In the genomic region with DNA sequence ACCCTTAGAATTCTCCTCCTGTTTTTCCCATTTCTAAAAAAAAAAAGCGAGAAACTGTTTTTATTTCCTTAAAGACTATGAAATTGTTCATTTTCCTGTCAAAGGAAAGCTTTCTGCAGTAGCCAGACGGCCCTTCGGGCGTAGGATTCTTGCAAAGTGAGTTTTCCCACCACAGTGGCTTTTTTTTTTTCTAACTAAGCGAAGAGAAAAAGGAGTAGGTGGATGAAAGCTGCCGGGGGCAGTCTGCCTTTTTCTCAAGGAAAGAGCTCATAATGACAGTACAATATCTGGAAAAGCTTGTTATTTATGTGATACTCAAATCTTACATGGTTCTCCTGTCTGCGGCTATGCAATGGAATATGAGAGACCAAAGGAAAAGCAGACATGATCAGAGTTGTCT, we compare ENCODE assay signal across 34 mouse cellular contexts. TPM values are rescaled to one million over a fixed set of nuclear protein-coding genes. Genes with fewer than 3 reads are reported as not detected.
A peak's percentile ranks its signal among the peaks of the same experiment; 100 is the strongest.
DNase-seq lines count a peak whose midpoint lies in the region; ATAC-seq and TF ChIP-seq lines count a peak whose summit lies in the region.
"Had no signal": no experiment of that assay in that cellular context is flagged by ENCODE, and none has a peak within 500 bp of the region (broad histone marks: within the 10 kb centered on the region; RNA-seq: fewer than 3 reads in every experiment).

No protein-coding gene starts in this region.

- DNase-seq in hindbrain, postnatal 0 days (ENCODE audit: low spot score), result no peak
- DNase-seq in midbrain, embryonic 14.5 days, result peak; percentile 11
- no peak for DNase-seq in midbrain, embryonic 11.5 days (ENCODE audit: low spot score, missing footprints)
- peak; percentile 85 for DNase-seq in brain, adult 2 months (ENCODE audit: low read depth, low spot score)
- no peak for DNase-seq in spleen, postnatal 4 days (ENCODE audit: low spot score in 2 of 2)
- DNase-seq: cerebellum, adult 2 months; gastrocnemius, postnatal 14 days; kidney, adult 9 months; kidney, postnatal 10 days; right cerebral cortex, postnatal 25 days; thymus, adult 18-20 months; thymus, postnatal 36 days had no signal

- H3K9me3 ChIP-seq in hindbrain, embryonic 15.5 days, result no peaks in the 10 kb centered on the region
- no peaks in the 10 kb centered on the region for H3K9me3 ChIP-seq in hindbrain, postnatal 0 days (ENCODE audit: low read length)
- no peaks in the 10 kb centered on the region for H3K9me3 ChIP-seq in midbrain, embryonic 14.5 days (ENCODE audit: control insufficient read depth, low read length)
- H3K9me3 ChIP-seq in midbrain, embryonic 11.5 days (ENCODE audit: control insufficient read depth, low read length), result no peaks in the 10 kb centered on the region
- H3K9me3 ChIP-seq: embryonic facial prominence, embryonic 10.5 days; embryonic facial prominence, embryonic 15.5 days; heart, embryonic 15.5 days; lung, embryonic 15.5 days; midbrain, embryonic 12.5 days; neural tube, embryonic 12.5 days had no signal

- TF ChIP-seq POLR2A in cortical plate, adult 2 months (IDR thresholded peaks at IDR 0.05; ENCODE audit: extremely low read depth, insufficient read depth, low read length), result no peak

- H3K27ac ChIP-seq in hindbrain, embryonic 15.5 days (replicated peaks), result peak overlapping the region; percentile 36
- H3K27ac ChIP-seq in hindbrain, postnatal 0 days, result no peak overlapping the region
- H3K27ac ChIP-seq in midbrain, embryonic 14.5 days (replicated peaks; ENCODE audit: low read depth, low read length), result 0 out of 2 replicates have a peak overlapping the region, but pooled peaks have one; percentile 6
- no peak overlapping the region for H3K27ac ChIP-seq in midbrain, embryonic 11.5 days (ENCODE audit: low read depth, low read length)
- H3K27ac ChIP-seq in cortical plate, adult 2 months (ENCODE audit: insufficient read depth, low read length), result peak overlapping the region; percentile 94
- H3K27ac ChIP-seq: embryonic facial prominence, embryonic 10.5 days; embryonic facial prominence, embryonic 15.5 days; heart, embryonic 15.5 days; limb, embryonic 12.5 days; lung, embryonic 15.5 days; midbrain, embryonic 12.5 days; neural tube, embryonic 12.5 days had no signal

- H3K4me1 ChIP-seq in hindbrain, embryonic 15.5 days (replicated peaks), result 0 out of 2 replicates have a peak, but pooled peaks cover 4% of the 10 kb centered on the region
- H3K4me1 ChIP-seq in hindbrain, postnatal 0 days (ENCODE audit: insufficient read depth, low read length), result no peaks in the 10 kb centered on the region
- no peaks in the 10 kb centered on the region for H3K4me1 ChIP-seq in midbrain, embryonic 14.5 days (ENCODE audit: control insufficient read depth, insufficient read depth, low read length)
- H3K4me1 ChIP-seq in midbrain, embryonic 11.5 days (ENCODE audit: control insufficient read depth, insufficient read depth, low read length), result no peaks in the 10 kb centered on the region
- H3K4me1 ChIP-seq in cortical plate, adult 2 months (ENCODE audit: control insufficient read depth, insufficient read depth, low read length), result peaks cover 10% of the 10 kb centered on the region
- H3K4me1 ChIP-seq: embryonic facial prominence, embryonic 10.5 days; limb, embryonic 12.5 days; lung, embryonic 15.5 days; midbrain, embryonic 12.5 days; neural tube, embryonic 12.5 days had no signal

- H3K9ac ChIP-seq in hindbrain, embryonic 15.5 days, result no peak overlapping the region
- H3K9ac ChIP-seq in hindbrain, postnatal 0 days (replicated peaks; ENCODE audit: low read length), result no peak overlapping the region
- no peak overlapping the region for H3K9ac ChIP-seq in midbrain, embryonic 14.5 days (replicated peaks; ENCODE audit: low read length)
- H3K9ac ChIP-seq in midbrain, embryonic 11.5 days (ENCODE audit: low read length), result no peak overlapping the region
- H3K9ac ChIP-seq: embryonic facial prominence, embryonic 15.5 days; heart, embryonic 15.5 days; limb, embryonic 12.5 days; lung, embryonic 15.5 days; midbrain, embryonic 12.5 days; neural tube, embryonic 12.5 days had no signal

- 75% methylated on average over 7 of the region's 7 CpGs for WGBS in hindbrain, embryonic 15.5 days
- 72% methylated on average over 7 of the region's 7 CpGs for WGBS in hindbrain, postnatal 0 days
- 85% methylated on average over 7 of the region's 7 CpGs for whole genome bisulfite sequencing in midbrain, embryonic 14.5 days
- 90% methylated on average over 7 of the region's 7 CpGs for WGBS in midbrain, embryonic 11.5 days

- ATAC-seq in hindbrain, embryonic 15.5 days (ENCODE audit: low FRiP score, low read depth), result no peak
- no peak for ATAC-seq in hindbrain, postnatal 0 days
- no peak for ATAC-seq in midbrain, embryonic 14.5 days (ENCODE audit: low FRiP score, low TSS enrichment)
- ATAC-seq in midbrain, embryonic 11.5 days (ENCODE audit: low FRiP score), result no peak
- ATAC-seq: CD4-positive, CD25-positive, alpha-beta regulatory T cell, adult 4 months; intestine, embryonic 16.5 days had no signal

- no peak overlapping the region for H3K4me2 ChIP-seq in hindbrain, embryonic 15.5 days
- H3K4me2 ChIP-seq in hindbrain, postnatal 0 days (ENCODE audit: low read depth, low read length), result no peak overlapping the region
- H3K4me2 ChIP-seq in midbrain, embryonic 14.5 days (ENCODE audit: low read length), result no peak overlapping the region
- H3K4me2 ChIP-seq in midbrain, embryonic 11.5 days, result no peak overlapping the region
- H3K4me2 ChIP-seq: embryonic facial prominence, embryonic 15.5 days; heart, embryonic 15.5 days; limb, embryonic 12.5 days; liver, embryonic 11.5 days; lung, embryonic 15.5 days; midbrain, embryonic 12.5 days; neural tube, embryonic 12.5 days had no signal

- H3K4me3 ChIP-seq in hindbrain, embryonic 15.5 days, result no peak overlapping the region
- no peak overlapping the region for H3K4me3 ChIP-seq in hindbrain, postnatal 0 days (ENCODE audit: low read length)
- no peak overlapping the region for H3K4me3 ChIP-seq in midbrain, embryonic 14.5 days (replicated peaks; ENCODE audit: low read depth, low read length)
- no peak overlapping the region for H3K4me3 ChIP-seq in midbrain, embryonic 11.5 days (ENCODE audit: low read depth, low read length)
- H3K4me3 ChIP-seq in cortical plate, adult 2 months (ENCODE audit: insufficient read depth, low read length), result no peak overlapping the region
- H3K4me3 ChIP-seq: embryonic facial prominence, embryonic 10.5 days; embryonic facial prominence, embryonic 15.5 days; heart, embryonic 15.5 days; limb, embryonic 12.5 days; lung, embryonic 15.5 days; midbrain, embryonic 12.5 days; myocyte; neural tube, embryonic 12.5 days had no signal

- no peaks in the 10 kb centered on the region for H3K27me3 ChIP-seq in hindbrain, embryonic 15.5 days
- no peaks in the 10 kb centered on the region for H3K27me3 ChIP-seq in hindbrain, postnatal 0 days (ENCODE audit: insufficient read depth, low read length)
- no peaks in the 10 kb centered on the region for H3K27me3 ChIP-seq in midbrain, embryonic 14.5 days (ENCODE audit: control insufficient read depth, insufficient read depth, low read length)
- no peaks in the 10 kb centered on the region for H3K27me3 ChIP-seq in midbrain, embryonic 11.5 days (ENCODE audit: control insufficient read depth, insufficient read depth, low read length)
- H3K27me3 ChIP-seq: heart, embryonic 15.5 days; limb, embryonic 12.5 days; lung, embryonic 15.5 days; midbrain, embryonic 12.5 days; neural tube, embryonic 12.5 days had no signal

- H3K36me3 ChIP-seq in hindbrain, embryonic 15.5 days, result no peaks in the 10 kb centered on the region
- H3K36me3 ChIP-seq in hindbrain, postnatal 0 days (ENCODE audit: insufficient read depth, low read length), result no peaks in the 10 kb centered on the region
- H3K36me3 ChIP-seq in midbrain, embryonic 14.5 days (ENCODE audit: control insufficient read depth, insufficient read depth, low read length), result no peaks in the 10 kb centered on the region
- no peaks in the 10 kb centered on the region for H3K36me3 ChIP-seq in midbrain, embryonic 11.5 days (ENCODE audit: control insufficient read depth, insufficient read depth, low read length)
- H3K36me3 ChIP-seq: embryonic facial prominence, embryonic 10.5 days; embryonic facial prominence, embryonic 15.5 days; heart, embryonic 15.5 days; limb, embryonic 12.5 days; lung, embryonic 15.5 days; midbrain, embryonic 12.5 days; neural tube, embryonic 12.5 days had no signal

- TF ChIP-seq CTCF in hindbrain, postnatal 0 days (IDR thresholded peaks at IDR 0.05; ENCODE audit: low read depth), result no peak
- no peak for TF ChIP-seq CTCF in cortical plate, adult 2 months (IDR thresholded peaks at IDR 0.05; ENCODE audit: extremely low read depth, insufficient read depth, low read length)

RNA-seq across cellular contexts. Expression of gene Samd13, which starts 25.7 kb away (rescaled TPM):
- 0.30 and 0.72 TPM in 2 replicates for polyA plus RNA-seq in hindbrain, embryonic 15.5 days (2015; fragmentation: Nextera tagmentation; extraction: Ambion mirVana)
- total RNA-seq in hindbrain, postnatal 0 days (2014; rRNA removed), result 0.36 and 0.89 TPM in 2 replicates
- polyA plus RNA-seq in hindbrain, postnatal 0 days (2015; fragmentation: Nextera tagmentation; extraction: Ambion mirVana), result 0.45 and 0.46 TPM in 2 replicates
- polyA plus RNA-seq in midbrain, embryonic 14.5 days (2014; fragmentation: Nextera tagmentation; extraction: Ambion mirVana), result 0.53 TPM in 1 of 2 replicates, not detected in the other
- polyA plus RNA-seq in midbrain, embryonic 11.5 days (2014; fragmentation: Nextera tagmentation; extraction: Ambion mirVana), result 0.26 and 0.80 TPM in 2 replicates
- 0.42 and 0.54 TPM in 2 replicates for polyA plus RNA-seq in cortical plate, adult 2 months (2012; rRNA removed)
- total RNA-seq: layer of hippocampus, postnatal 14 days had no signal
- polyA plus RNA-seq: cerebellum, adult 2 months; myocyte had no signal

RNA-seq across cellular contexts. Expression of gene 4930503B20Rik, which starts 60.0 kb away (rescaled TPM):
- polyA plus RNA-seq in hindbrain, embryonic 15.5 days (2015; fragmentation: Nextera tagmentation; extraction: Ambion mirVana), result not detected in 2 replicates
- not detected in 2 replicates for total RNA-seq in hindbrain, postnatal 0 days (2014; rRNA removed)
- not detected in 2 replicates for polyA plus RNA-seq in hindbrain, postnatal 0 days (2015; fragmentation: Nextera tagmentation; extraction: Ambion mirVana)
- polyA plus RNA-seq in midbrain, embryonic 14.5 days (2014; fragmentation: Nextera tagmentation; extraction: Ambion mirVana), result not detected in 2 replicates
- not detected in 2 replicates for polyA plus RNA-seq in midbrain, embryonic 11.5 days (2014; fragmentation: Nextera tagmentation; extraction: Ambion mirVana)
- 0.10 TPM in 1 of 2 replicates, not detected in the other for polyA plus RNA-seq in cortical plate, adult 2 months (2012; rRNA removed)
- total RNA-seq: adrenal gland, postnatal 14 days; gastrocnemius, postnatal 14 days; heart, postnatal 25 days; layer of hippocampus, postnatal 14 days; left cerebral cortex, adult 8-10 months; megakaryocyte progenitor cell, adult 5-6 weeks had no signal
- polyA plus RNA-seq: CD4-positive, CD25-positive, alpha-beta regulatory T cell, adult 4 months; cerebellum, adult 2 months; embryonic facial prominence, embryonic 10.5 days; forebrain, embryonic 16.5 days; hindbrain, embryonic 11.5 days; intestine, embryonic 16.5 days; limb, embryonic 12.5 days; liver, embryonic 11.5 days; liver, embryonic 16.5 days; midbrain, embryonic 12.5 days; myocyte; neural tube, embryonic 12.5 days; stomach, embryonic 16.5 days had no signal

Comparison
In these comparisons a context has a peak if more than half of its experiments do, and no peak if none do; other contexts are left out.
1. H3K27ac ChIP-seq: peak in hindbrain, embryonic 15.5 days (single experiment), midbrain, embryonic 14.5 days (single experiment) and cortical plate, adult 2 months (single experiment); none in hindbrain, postnatal 0 days (single experiment) and midbrain, embryonic 11.5 days (single experiment).
2. DNase-seq: peak in midbrain, embryonic 14.5 days (single experiment) and brain, adult 2 months (single experiment); none in hindbrain, postnatal 0 days (single experiment), midbrain, embryonic 11.5 days (single experiment) and spleen, postnatal 4 days (0 of 2).